Mouse (Mus musculus) Patski (cell line): Measurements from ENCODE around the gene Catsper4. TPM values are rescaled to one million over a fixed set of nuclear protein-coding genes. Genes with fewer than 3 reads are reported as not detected.

Source experiments
- ATAC-seq: fragments of 100-300 bp; one replicate; pipeline ENCODE4 v1.8.0; 2021
- CTCF ChIA-PET: fragments of 350-600 bp; sonication (Branson Sonifier 250); formaldehyde crosslinking; loops from one replicate; lab custom pipeline; 2022; ENCODE audit warnings: inconsistent platforms; lab: Charles Lee
- POLR2A ChIA-PET: fragments of 350-600 bp; sonication (Branson Sonifier 250); formaldehyde crosslinking; loops from one replicate; lab custom pipeline; 2022; ENCODE audit warnings: antibody characterized with exemption, inconsistent platforms; lab: Charles Lee
- DNase-seq: peaks from one replicate; pipeline ENCODE4 v3.0.0-alpha.2; 2011; ENCODE audit warnings: low read depth, low spot score
- H3K27me3 ChIP-seq: fragments of 371-371 bp; one replicate; pipeline ENCODE4 v1.5.1; 2021
- CTCF ChIP-seq: fragments of 100-300 bp; IDR thresholded peaks from one replicate; pipeline ENCODE4 v1.5.1; 2021
- in situ Hi-C: fragments of 300-500 bp; cut with MboI; formaldehyde crosslinking; loops from 3 replicates; pipeline ENCODE4 v1.11.1; 2018; ENCODE audit warnings: low pct_unique_long_range_greater_than_20kb, mixed read lengths
- polyA plus RNA-seq: library from polyadenylated mRNA; unstranded; gene quantifications from one replicate; pipeline ENCODE4 v1.2.3, GENCODE M21; 2021

The Catsper4 gene
- polyA plus RNA-seq, 1 experiment from 2014 or later, result 0.10 TPM

DNA sequence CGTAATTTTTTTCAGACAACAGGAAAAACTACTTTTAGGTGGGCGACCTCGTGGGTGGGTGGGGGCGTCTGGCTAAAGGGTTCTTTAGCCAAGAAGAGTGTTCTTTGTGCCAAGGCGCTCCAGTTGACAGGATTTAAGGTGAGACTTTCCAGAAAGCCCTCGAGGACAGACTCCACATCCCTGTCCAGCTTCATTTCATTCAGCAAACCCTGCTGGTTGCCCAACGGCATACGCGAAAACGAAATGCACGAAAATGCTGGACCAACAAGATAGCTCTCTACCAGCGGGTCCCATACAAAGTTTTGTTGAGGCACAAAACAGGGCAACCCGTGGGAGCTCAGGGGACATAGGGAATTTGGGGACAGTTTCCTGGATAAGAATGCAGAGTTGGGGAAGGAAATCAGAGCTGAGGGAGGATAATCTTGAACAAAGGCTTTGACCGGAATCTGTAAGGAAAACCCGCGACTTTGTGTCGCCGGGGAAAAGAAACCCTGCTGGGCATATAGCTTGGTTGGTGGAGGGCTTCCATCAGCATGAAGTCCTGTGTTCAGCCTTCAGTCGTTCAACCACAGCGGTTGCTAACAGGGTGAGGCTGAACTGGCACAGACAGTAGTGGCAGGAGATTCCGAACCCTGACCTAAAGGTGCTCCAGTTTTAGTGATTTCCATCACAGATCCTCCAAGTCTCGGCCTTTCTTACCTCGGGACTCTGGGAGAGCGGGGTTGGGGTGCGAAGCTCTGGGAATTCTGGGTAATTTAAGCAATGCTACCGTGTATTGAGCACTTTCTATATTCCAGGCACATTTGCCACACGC, 23.1 kb upstream of the Catsper4 start:
- ChIA-PET POLR2A (no interaction called here), CTCF (interaction anchor here (0.9 to 1.5 kb wide), 4 partner anchors 14 to 82 kb away, joined by 3 to 6 read pairs (median 4); no protein-coding TSS in a partner anchor)
- no peak for DNase-seq
- peaks cover 21% of the 10 kb centered on the region for H3K27me3 ChIP-seq
- in situ Hi-C loops, result no loop called here
- ATAC-seq, result no peak
- TF ChIP-seq CTCF, result no peak

DNA sequence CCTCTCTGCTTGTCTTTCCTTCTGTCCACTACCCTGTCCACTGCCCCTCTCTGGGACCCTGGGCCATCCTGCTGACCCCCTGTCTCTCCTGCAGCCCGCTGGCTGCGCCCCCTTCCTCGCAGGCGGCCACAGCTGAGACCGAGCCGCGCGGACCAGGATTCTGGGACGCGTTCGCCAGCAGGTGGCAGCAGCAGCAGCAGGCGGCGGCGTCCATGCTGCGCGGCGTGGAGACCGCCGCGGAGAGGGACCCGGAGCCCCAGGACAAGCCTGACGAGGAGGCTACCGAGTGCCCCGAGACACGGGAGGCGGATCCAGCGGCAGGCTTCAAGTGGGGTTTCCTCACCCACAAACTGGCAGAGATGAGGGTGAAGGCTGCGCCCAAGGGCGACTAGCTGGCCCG, 22.5 kb upstream of the Catsper4 start:
- peaks cover 21% of the 10 kb centered on the region for H3K27me3 ChIP-seq
- ATAC-seq (no peak), DNase-seq (no peak)
- POLR2A ChIA-PET, result no interaction called here
- in situ Hi-C loops, result loop anchor here (10.0 kb wide), 1 partner anchor 155 kb away; the partner anchor contains the start of gene Cd52
- CTCF ChIA-PET, result interaction anchor here (0.9 to 1.4 kb wide), 3 partner anchors 14 to 81 kb away, joined by 3 to 4 read pairs (median 4); no protein-coding TSS in a partner anchor
- no peak for TF ChIP-seq CTCF

DNA sequence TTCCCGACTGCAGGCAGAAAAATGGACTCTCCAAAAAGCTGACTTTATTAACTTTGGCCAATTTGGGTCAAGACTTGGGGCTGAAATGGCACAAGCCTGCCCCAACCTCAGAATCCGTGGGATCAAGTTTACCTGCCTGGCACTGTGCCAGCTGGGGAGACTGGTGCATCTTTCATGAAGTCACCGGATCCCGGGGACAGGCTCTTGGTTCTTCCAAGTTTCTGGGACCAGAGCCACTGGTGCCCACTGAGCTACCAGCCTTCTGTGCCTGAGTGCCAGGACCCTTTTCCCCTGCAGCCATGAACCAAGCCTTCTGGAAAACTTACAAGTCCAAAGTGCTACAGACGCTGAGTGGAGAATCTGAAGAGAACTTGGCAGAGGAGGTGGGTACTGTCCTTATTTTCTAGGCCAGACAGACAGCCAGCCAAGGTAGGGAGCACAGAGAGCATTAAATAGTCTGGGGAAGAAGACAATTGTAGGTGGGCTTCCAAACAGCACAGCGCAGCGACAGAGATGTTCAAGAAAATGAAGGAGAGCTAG, 19.6 kb upstream of the Catsper4 start, which contains the start of gene Gm30191:
Gene Gm30191, plus strand, starts transcription at position 217 of the 540 bp plus-strand sequence.
- ChIA-PET POLR2A (interaction anchor here (1.0 kb wide), 1 partner anchor 65 kb away, joined by 3 read pairs; no protein-coding TSS in a partner anchor), CTCF (interaction anchor here (1.1 to 2.4 kb wide), 4 partner anchors 17 to 63 kb away, joined by 3 to 6 read pairs (median 4); partner anchors contain the start of gene Cep85)
- no peak for ATAC-seq
- in situ Hi-C loops, result loop anchor here (10.0 kb wide), 1 partner anchor 152 kb away; the partner anchor contains the start of gene Cd52
- no peak for TF ChIP-seq CTCF
- peaks cover 16% of the 10 kb centered on the region for H3K27me3 ChIP-seq
- no peak for DNase-seq

DNA sequence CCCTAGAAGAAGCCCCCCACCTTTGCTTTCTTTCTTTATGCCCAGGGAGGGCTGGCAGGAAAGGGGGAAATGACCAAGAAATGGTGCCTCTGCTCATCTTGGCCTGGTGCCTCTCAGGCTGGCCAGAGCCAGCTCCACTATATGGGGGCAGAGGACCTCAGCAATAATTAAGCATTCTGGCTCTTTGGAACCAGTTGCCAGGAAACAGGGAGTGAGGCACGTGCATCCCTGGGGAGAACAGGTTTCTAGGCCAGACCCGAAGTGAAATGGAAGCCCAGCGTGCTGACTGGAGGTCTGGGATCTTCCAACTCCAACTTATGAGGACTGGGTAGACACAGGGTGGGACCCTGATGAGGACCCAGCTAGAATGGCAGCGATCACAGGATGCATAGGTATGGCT, 19.1 kb upstream of the Catsper4 start:
- peaks cover 11% of the 10 kb centered on the region for H3K27me3 ChIP-seq
- DNase-seq, result no peak
- TF ChIP-seq CTCF, result no peak
- ATAC-seq, result no peak
- ChIA-PET CTCF (interaction anchor here (1.1 to 2.4 kb wide), 4 partner anchors 17 to 62 kb away, joined by 3 to 6 read pairs (median 4); partner anchors contain the start of gene Cep85), POLR2A (interaction anchor here (1.0 kb wide), 1 partner anchor 64 kb away, joined by 3 read pairs; no protein-coding TSS in a partner anchor)
- in situ Hi-C loops, result loop anchor here (10.0 kb wide), 1 partner anchor 151 kb away; the partner anchor contains the start of gene Cd52

DNA sequence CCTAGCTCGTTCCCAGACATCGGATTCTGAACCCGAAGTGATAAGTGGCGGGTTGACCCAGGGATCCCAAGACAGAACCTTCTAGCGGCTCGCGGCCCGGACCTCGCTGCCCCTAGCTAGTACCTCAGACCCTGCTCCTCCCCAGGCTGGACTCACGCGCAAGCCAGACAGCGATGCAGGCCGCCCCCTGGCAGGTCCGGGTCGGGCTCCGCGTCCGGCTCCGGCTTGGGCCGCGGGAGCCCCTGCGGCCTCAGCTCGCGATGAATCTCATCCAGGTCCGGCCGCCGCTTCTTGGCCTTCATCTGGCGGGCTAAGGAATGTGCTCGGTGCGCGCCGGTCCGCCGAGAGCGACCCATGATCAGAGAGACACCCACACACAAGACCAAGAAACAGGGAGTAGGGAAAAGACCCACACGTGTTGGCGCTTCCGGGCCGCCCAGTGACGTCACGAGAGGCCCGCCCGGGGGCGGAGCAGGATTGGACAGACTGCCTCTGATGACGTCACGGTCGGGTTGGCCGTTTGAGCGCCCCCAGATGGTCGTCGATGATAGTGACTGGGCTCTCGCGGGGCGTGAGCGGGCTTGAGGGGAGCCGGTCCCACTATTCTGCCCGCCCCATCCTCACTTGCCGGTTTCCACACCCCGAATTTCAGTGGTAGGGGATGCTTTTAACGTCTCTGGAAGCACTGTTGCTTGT, 18.1 kb upstream of the Catsper4 start, which contains the start of gene Zfp593:
Gene Zfp593, minus strand, starts transcription at position 445 of the 696 bp plus-strand sequence.
- POLR2A ChIA-PET, result no interaction called here
- DNase-seq (peak; percentile 49), ATAC-seq (no peak)
- H3K27me3 ChIP-seq, result peaks cover 5% of the 10 kb centered on the region
- no peak for TF ChIP-seq CTCF
- CTCF ChIA-PET, result interaction anchor here (1.1 to 2.4 kb wide), 2 partner anchors 18 to 61 kb away, joined by 4 to 6 read pairs; no protein-coding TSS in a partner anchor
- in situ Hi-C loops, result loop anchor here (10.0 kb wide), 1 partner anchor 150 kb away; the partner anchor contains the start of gene Cd52

DNA sequence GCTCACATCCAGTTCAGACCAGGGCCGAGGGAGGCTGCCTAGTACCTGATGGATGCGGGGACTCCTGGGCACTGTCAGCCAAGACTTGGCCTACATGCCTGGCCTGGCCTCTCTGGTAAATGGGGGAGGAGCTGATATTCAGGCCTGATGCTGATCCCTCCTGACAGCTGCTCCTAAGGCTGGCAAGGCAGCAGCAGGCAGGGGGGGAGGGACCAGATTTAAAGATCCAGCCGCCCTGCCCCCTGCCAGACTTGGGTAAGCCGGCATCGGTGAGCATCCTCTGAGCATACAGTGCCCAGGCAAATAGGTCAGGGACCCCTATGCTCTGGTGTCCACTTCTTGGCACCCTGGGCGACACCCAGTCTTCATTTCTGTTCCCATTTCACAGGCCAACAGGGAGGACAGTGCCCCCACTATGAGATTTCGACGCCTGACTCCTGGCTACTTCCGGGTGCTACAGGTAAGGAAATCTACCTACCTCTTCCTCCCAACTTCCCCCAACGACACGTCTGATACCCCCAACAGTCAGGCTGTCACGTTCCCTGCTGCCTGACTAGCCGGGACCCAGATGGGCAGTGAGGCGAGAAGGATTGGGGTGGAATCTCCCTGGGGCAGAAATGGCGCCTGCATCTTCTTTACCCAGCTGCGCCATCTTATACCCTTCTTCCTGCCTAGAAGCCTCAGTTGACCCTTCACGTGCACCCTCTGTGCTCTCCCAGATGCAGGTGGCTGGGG, 16.5 kb upstream of the Catsper4 start, which contains the start of gene E130218I03Rik:
Gene E130218I03Rik, plus strand, starts transcription at position 147 of the 735 bp plus-strand sequence.
- H3K27me3 ChIP-seq, result no peaks in the 10 kb centered on the region
- in situ Hi-C loops, result loop anchor here (5.0 to 10.0 kb wide), 2 partner anchors 56 to 149 kb away; partner anchors contain the start of genes Cd52 and Cep85
- POLR2A ChIA-PET, result no interaction called here
- TF ChIP-seq CTCF, result no peak
- CTCF ChIA-PET, result interaction anchor here (1.2 kb wide), 1 partner anchor 57 kb away, joined by 3 read pairs; the partner anchor contains the start of gene Cep85
- DNase-seq, result no peak
- ATAC-seq, result no peak

DNA sequence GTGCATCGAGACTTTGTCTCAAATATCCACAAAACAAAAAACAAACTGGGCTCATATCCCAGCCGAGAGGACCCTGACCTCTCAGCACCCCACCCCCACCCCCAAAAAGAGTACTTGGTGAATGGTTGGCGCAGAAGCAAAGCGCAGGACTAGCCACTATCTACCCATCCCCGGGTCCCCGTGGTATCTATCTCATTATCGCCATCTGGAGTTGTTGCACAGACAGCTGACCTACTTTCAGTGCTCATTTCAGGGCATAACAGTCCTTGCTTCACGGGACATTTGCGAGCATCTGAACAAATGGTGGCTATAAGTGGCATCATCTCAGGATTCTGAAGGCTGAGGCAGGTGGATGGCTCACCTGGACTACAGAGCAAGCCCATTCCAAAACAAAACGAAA, 11.5 kb upstream of the Catsper4 start:
- CTCF ChIA-PET, result interaction anchor here (1.7 kb wide), 1 partner anchor 18 kb away, joined by 3 read pairs; no protein-coding TSS in a partner anchor
- in situ Hi-C loops, result no loop called here
- POLR2A ChIA-PET, result no interaction called here

DNA sequence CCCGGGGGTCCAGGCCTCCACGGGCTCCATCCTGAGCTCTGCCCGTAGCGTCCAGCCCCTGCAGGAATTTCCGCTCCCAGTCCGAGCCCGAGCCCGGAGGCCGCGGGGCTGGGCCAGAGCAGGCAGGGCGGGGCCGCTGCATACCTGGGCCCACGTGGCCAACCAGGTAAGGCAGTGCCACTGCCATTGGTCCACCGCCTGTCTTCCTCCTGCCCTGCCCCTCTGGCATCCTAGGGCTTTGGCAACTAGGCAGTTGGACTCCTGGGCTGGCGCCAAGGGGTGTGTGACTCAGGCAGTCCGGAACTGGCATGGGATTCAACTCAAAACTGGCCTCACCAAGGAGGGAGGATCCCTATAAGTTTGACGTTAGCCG, 11.1 kb upstream of the Catsper4 start, which contains the start of gene Cnksr1:
Gene Cnksr1, minus strand, starts transcription at position 121 of the 373 bp plus-strand sequence.
- DNase-seq (no peak), ATAC-seq (peak; percentile 44)
- no peak for TF ChIP-seq CTCF
- POLR2A ChIA-PET, result no interaction called here
- no peaks in the 10 kb centered on the region for H3K27me3 ChIP-seq
- in situ Hi-C loops, result no loop called here
- CTCF ChIA-PET, result interaction anchor here (0.9 to 1.7 kb wide), 2 partner anchors 17 to 51 kb away, joined by 3 to 4 read pairs; partner anchors contain the start of gene Cep85

More for the DNA sequence above, 11.5 kb upstream of the Catsper4 start:
- no peak for ATAC-seq
- H3K27me3 ChIP-seq, result no peaks in the 10 kb centered on the region
- DNase-seq, result no peak
- TF ChIP-seq CTCF, result no peak
